Mouse (Mus musculus) stomach, postnatal 0 days (tissue): ENCODE measurements around the gene Abhd8.

Experiments used
- CTCF ChIP-seq: IDR thresholded peaks from 2 replicates; pipeline ENCODE4 v1.5.1; 2016; ENCODE audit warnings: antibody characterized with exemption, low read depth, mild to moderate bottlenecking, moderate library complexity
- EP300 ChIP-seq: optimal IDR thresholded peaks from 2 replicates; pipeline ENCODE3; 2016; ENCODE audit warnings: antibody characterized with exemption

- TF ChIP-seq CTCF (no peak), EP300 (no peak)
Observed at GRCm38 (mm10) chr8:71461152-71461840, 2.2 kb downstream of the Abhd8 start.
